Mouse (Mus musculus): Measurements from ENCODE around the gene Zfp273.
"Not testable (repeated sequence)": the region's sequence is repeated elsewhere in the genome, so short reads cannot be mapped to it uniquely, and the experiment has no call there.

Zfp273 gene

DNA sequence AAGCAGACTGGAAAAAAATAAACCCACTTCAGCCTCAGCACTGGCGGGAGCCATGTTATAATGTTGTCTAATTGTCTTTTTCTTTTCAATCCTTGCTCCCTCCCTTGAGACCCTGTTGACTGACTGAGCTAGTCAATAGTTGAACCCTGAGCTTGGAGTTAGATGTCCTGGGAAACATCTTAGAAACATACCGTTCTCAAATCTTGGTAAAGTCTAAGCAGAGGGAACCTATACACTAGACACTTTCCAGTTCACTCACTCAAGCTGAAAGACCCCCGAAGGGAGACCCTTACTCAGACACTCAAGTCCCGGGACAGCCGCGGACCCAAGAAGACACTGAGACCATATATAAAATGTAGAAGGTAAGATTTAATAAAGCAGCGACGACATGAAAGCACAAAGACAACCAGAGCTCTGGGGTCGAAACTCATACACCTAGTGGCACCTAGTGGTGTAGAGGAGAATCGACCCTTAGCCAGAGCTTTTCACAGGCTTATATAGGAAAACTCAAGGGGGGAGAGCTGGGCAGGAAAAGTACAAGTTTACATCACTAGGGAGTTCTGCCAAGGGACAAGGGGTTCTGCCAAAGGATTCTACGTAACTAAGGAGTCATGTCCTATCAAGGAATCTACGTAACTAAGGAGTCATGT is 62.6 kb downstream of the Zfp273 start:
- not testable (repeated sequence) for DNase-seq
